Mouse (Mus musculus): ENCODE results near the gene Trafd1. TPM values are rescaled to one million over a fixed set of nuclear protein-coding genes. Genes with fewer than 3 reads are reported as not detected.
A peak's percentile ranks its signal among the peaks of the same experiment; 100 is the strongest.

The Trafd1 gene
- polyA plus RNA-seq, 1 experiment from 2014 or later, result 64.5 TPM

DNA sequence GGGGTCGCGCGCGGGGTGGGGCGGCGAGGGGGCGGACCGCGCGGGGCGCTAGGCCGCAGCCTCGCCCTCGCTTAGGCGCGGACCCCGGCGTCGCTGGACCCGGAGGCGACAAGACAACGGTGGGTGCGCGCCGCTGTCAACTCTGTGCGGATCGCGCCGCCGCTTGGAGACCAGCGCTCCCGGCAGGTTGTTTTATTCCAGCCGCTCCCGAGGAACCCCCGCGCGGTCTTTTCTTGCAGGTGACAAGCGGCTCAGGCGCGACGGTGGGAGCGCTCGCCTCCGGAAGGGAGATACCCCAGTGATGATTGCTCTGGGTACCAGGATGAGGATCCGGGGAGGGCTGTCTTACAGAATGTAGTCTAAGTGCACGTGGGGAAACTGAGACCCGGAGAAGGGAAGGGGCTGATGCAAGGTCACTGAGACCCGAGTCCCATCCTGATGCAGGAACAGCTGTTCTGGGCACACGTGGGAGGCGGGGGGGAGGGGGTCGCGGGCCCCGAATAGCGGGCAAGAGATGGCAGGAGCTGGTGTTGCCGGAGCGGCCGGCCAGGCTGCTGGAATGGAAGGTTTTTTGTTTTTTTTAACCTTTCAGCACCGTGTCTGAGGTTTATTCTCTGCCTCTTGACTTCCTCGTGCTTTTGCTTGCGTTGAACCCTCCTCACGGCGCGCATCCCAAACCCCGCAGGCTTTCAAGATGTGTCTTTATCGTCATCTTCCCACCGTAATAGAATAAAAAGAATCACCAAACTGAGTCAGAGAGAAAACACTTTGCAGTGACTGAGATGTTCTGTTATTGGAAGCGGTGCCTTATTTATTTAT is 12.9 kb upstream of the Trafd1 start:
- Histone ChIP-seq H3K9ac (peak overlapping the region; percentile 77), H3K4me3 (peak overlapping the region; percentile 92), H3K27me3 (no peaks in the 10 kb centered on the region), H3K4me1 (replicated peaks) (peaks cover 20% of the 10 kb centered on the region), H3K36me3 (no peaks in the 10 kb centered on the region), H3K27ac (peak overlapping the region; percentile 37), H3K9me3 (replicated peaks) (no peaks in the 10 kb centered on the region), H3K4me2 (peak overlapping the region; percentile 94)
- WGBS, result under 1% methylated on average over 67 of the region's 67 CpGs
- ATAC-seq (replicated peaks; ENCODE audit: insufficient number of reproducible peaks, insufficient read depth, low FRiP score, low read depth), result peak; percentile 63

GRCm38 (mm10) chr5:121397187-121398145 is 12.0 kb upstream of the Trafd1 start, which contains the start of gene Naa25:
Gene Naa25, plus strand, starts transcription at chr5:121397936.
- H3K4me3 ChIP-seq, result peak within 1 kb of the TSS; percentile 92
- peak within 1 kb of the TSS; percentile 87 for H3K27ac ChIP-seq
- peak; percentile 96 for ATAC-seq (replicated peaks; ENCODE audit: insufficient number of reproducible peaks, insufficient read depth, low FRiP score, low read depth)
- H3K4me2 ChIP-seq, result peak within 1 kb of the TSS; percentile 94
- peak within 1 kb of the TSS; percentile 77 for H3K9ac ChIP-seq
- 8% methylated on average over 53 of the region's 53 CpGs for WGBS
- no peaks in the 10 kb centered on the region for H3K27me3 ChIP-seq
- H3K9me3 ChIP-seq (replicated peaks), result no peaks in the 10 kb centered on the region
- H3K4me1 ChIP-seq (replicated peaks), result peaks cover 20% of the 10 kb centered on the region
- no peaks in the 10 kb centered on the region for H3K36me3 ChIP-seq

- ATAC-seq (replicated peaks; ENCODE audit: insufficient number of reproducible peaks, insufficient read depth, low FRiP score, low read depth), result no peak
- H3K4me2 ChIP-seq, result no peak overlapping the region
- H3K27ac ChIP-seq, result no peak overlapping the region
- no peak overlapping the region for H3K9ac ChIP-seq
- H3K4me1 ChIP-seq (replicated peaks), result peaks cover 18% of the 10 kb centered on the region
- H3K36me3 ChIP-seq, result no peaks in the 10 kb centered on the region
- H3K27me3 ChIP-seq, result no peaks in the 10 kb centered on the region
- 77% methylated on average over 5 of the region's 5 CpGs for WGBS
- no peak overlapping the region for H3K4me3 ChIP-seq
- no peaks in the 10 kb centered on the region for H3K9me3 ChIP-seq (replicated peaks)
Observed at GRCm38 (mm10) chr5:121395621-121396020, 10.2 kb upstream of the Trafd1 start.

- H3K9ac ChIP-seq, result no peak overlapping the region
- no peak for ATAC-seq (replicated peaks; ENCODE audit: insufficient number of reproducible peaks, insufficient read depth, low FRiP score, low read depth)
- 75% methylated on average over 3 of the region's 3 CpGs for WGBS
- peaks cover under 1% of the 10 kb centered on the region; the same call in 1 of the 2 replicates for H3K4me1 ChIP-seq (replicated peaks)
- no peak overlapping the region for H3K4me2 ChIP-seq
- H3K27me3 ChIP-seq, result no peaks in the 10 kb centered on the region
- H3K27ac ChIP-seq, result no peak overlapping the region
- H3K36me3 ChIP-seq, result no peaks in the 10 kb centered on the region
- no peak overlapping the region for H3K4me3 ChIP-seq
- no peaks in the 10 kb centered on the region for H3K9me3 ChIP-seq (replicated peaks)
Observed at GRCm38 (mm10) chr5:121393402-121393801, 8.0 kb upstream of the Trafd1 start.

GRCm38 (mm10) chr5:121392667-121393380 is 7.4 kb upstream of the Trafd1 start:
- no peak overlapping the region for H3K9ac ChIP-seq
- H3K27ac ChIP-seq, result no peak overlapping the region
- no peaks in the 10 kb centered on the region for H3K4me1 ChIP-seq (replicated peaks)
- no peak for ATAC-seq (replicated peaks; ENCODE audit: insufficient number of reproducible peaks, insufficient read depth, low FRiP score, low read depth)
- no peak overlapping the region for H3K4me3 ChIP-seq
- H3K9me3 ChIP-seq (replicated peaks), result no peaks in the 10 kb centered on the region
- no peak overlapping the region for H3K4me2 ChIP-seq
- 52% methylated on average over 16 of the region's 16 CpGs for WGBS
- no peaks in the 10 kb centered on the region for H3K27me3 ChIP-seq
- no peaks in the 10 kb centered on the region for H3K36me3 ChIP-seq

- H3K27ac ChIP-seq, result no peak overlapping the region
- no peak overlapping the region for H3K4me3 ChIP-seq
- no peak overlapping the region for H3K9ac ChIP-seq
- H3K36me3 ChIP-seq, result no peaks in the 10 kb centered on the region
- no peaks in the 10 kb centered on the region for H3K27me3 ChIP-seq
- H3K4me2 ChIP-seq, result no peak overlapping the region
- no peaks in the 10 kb centered on the region for H3K9me3 ChIP-seq (replicated peaks)
- no peak for ATAC-seq (replicated peaks; ENCODE audit: insufficient number of reproducible peaks, insufficient read depth, low FRiP score, low read depth)
- peaks cover 13% of the 10 kb centered on the region for H3K4me1 ChIP-seq (replicated peaks)
Observed at GRCm38 (mm10) chr5:121389691-121390090, 4.3 kb upstream of the Trafd1 start.

GRCm38 (mm10) chr5:121389106-121389505 is 3.7 kb upstream of the Trafd1 start:
- no peaks in the 10 kb centered on the region for H3K9me3 ChIP-seq (replicated peaks)
- no peaks in the 10 kb centered on the region for H3K36me3 ChIP-seq
- no peak for ATAC-seq (replicated peaks; ENCODE audit: insufficient number of reproducible peaks, insufficient read depth, low FRiP score, low read depth)
- H3K27ac ChIP-seq, result no peak overlapping the region
- H3K27me3 ChIP-seq, result no peaks in the 10 kb centered on the region
- no peak overlapping the region for H3K4me3 ChIP-seq
- WGBS, result 76% methylated on average over 7 of the region's 7 CpGs
- H3K9ac ChIP-seq, result no peak overlapping the region
- H3K4me2 ChIP-seq, result no peak overlapping the region
- H3K4me1 ChIP-seq (replicated peaks), result peaks cover 19% of the 10 kb centered on the region

GRCm38 (mm10) chr5:121387126-121387525 is 1.7 kb upstream of the Trafd1 start:
- H3K9ac ChIP-seq, result no peak overlapping the region

DNA sequence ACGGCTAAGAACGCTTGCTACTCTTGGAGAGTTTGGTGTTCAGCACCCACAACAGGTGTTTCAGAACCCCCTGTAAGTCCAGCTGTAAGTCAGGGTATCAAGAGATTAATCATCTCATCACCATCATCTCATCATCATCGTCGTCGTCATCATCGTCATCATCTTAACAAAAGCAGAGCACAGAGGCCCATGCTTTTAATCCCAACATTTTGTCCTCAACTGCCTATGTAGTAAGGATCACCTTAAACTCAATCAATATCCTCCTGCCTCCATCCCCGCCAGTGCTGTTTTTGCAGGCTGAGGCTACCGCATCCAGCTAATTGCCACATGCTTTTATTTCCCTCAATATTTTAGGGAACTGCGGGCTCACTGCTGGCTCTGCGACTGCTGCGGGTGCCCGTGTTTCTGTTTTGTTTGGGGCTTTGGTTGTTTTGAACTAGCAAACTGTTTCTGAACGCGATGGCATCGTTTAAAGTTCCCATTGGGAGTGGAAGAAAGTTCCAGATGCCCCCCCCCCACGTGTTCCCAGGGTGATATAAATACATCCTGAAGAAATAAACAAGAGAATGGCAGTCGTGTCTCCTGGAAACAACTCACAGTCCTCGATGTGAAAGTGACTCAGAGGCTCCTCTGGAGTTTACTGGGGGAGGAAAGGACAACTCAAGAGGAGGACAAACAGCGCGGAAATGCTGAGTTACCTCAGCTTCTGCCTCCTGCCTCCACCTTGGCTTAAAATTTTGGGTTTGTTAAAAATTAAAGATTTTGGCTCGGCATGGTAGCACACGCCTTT is 883 bp upstream of the Trafd1 start:
- ATAC-seq (replicated peaks; ENCODE audit: insufficient number of reproducible peaks, insufficient read depth, low FRiP score, low read depth), result no peak
- Histone ChIP-seq H3K27ac (no peak overlapping the region), H3K9ac (no peak overlapping the region), H3K36me3 (peaks cover 12% of the 10 kb centered on the region; the same call in 1 of the 2 replicates), H3K4me2 (peak overlapping the region; percentile 86), H3K27me3 (no peaks in the 10 kb centered on the region), H3K4me1 (replicated peaks) (peaks cover 33% of the 10 kb centered on the region), H3K9me3 (replicated peaks) (no peaks in the 10 kb centered on the region), H3K4me3 (peak overlapping the region; percentile 56)
- WGBS, result 37% methylated on average over 22 of the region's 22 CpGs

More at GRCm38 (mm10) chr5:121387126-121387525, 1.7 kb upstream of the Trafd1 start:
- no peaks in the 10 kb centered on the region for H3K27me3 ChIP-seq
- no peaks in the 10 kb centered on the region for H3K9me3 ChIP-seq (replicated peaks)
- H3K36me3 ChIP-seq, result peaks cover 6% of the 10 kb centered on the region; the same call in 1 of the 2 replicates
- no peak overlapping the region for H3K4me2 ChIP-seq
- H3K27ac ChIP-seq, result no peak overlapping the region
- WGBS, result 53% methylated on average over 4 of the region's 4 CpGs
- no peak for ATAC-seq (replicated peaks; ENCODE audit: insufficient number of reproducible peaks, insufficient read depth, low FRiP score, low read depth)
- peaks cover 33% of the 10 kb centered on the region for H3K4me1 ChIP-seq (replicated peaks)
- no peak overlapping the region for H3K4me3 ChIP-seq

GRCm38 (mm10) chr5:121384757-121385460 is 523 bp downstream of the Trafd1 start:
- Histone ChIP-seq H3K36me3 (peaks cover 25% of the 10 kb centered on the region), H3K27ac (peak overlapping the region; percentile 84), H3K9me3 (replicated peaks) (0 out of 2 replicates have a peak, but pooled peaks cover 5% of the 10 kb centered on the region), H3K9ac (peak overlapping the region; percentile 56), H3K4me3 (peak overlapping the region; percentile 56), H3K4me1 (replicated peaks) (peaks cover 33% of the 10 kb centered on the region), H3K4me2 (peak overlapping the region; percentile 86), H3K27me3 (no peaks in the 10 kb centered on the region)
- WGBS, result 1% methylated on average over 47 of the region's 47 CpGs
- ATAC-seq (replicated peaks; ENCODE audit: insufficient number of reproducible peaks, insufficient read depth, low FRiP score, low read depth), result peak; percentile 78

Measured in heart, embryonic 15.5 days (tissue).